Mouse (Mus musculus) stomach, postnatal 0 days (tissue): ENCODE measurements at regions not wholly inside any gene's neighbourhood (a gene's known extent, or its start where the extent isn't known, plus 50 kb on each side); places are given as distances from the start of the nearest gene placed in this dataset.

Source experiments
- ATAC-seq: fragments of 200-750 bp; cut with Nextera tagmentation; 2 replicates; pipeline ENCODE4 v1.8.0; 2017; ENCODE audit not compliant: low FRiP score, low TSS enrichment
- DNase-seq: peaks from one replicate; pipeline ENCODE4 v3.0.0-alpha.2; 2016; ENCODE audit warnings: low spot score
- H3K27ac ChIP-seq: fragments of 300-500 bp; sonication (generic); replicated peaks from 2 replicates; pipeline ENCODE4 v1.5.1; 2014; ENCODE audit warnings: mild to moderate bottlenecking, control low read depth
- H3K27me3 ChIP-seq: fragments of 300-500 bp; sonication (generic); 2 replicates; pipeline ENCODE4 v1.6.1; 2014; ENCODE audit warnings: low read length; ENCODE audit not compliant: control insufficient read depth, insufficient read depth
- H3K36me3 ChIP-seq: fragments of 300-500 bp; sonication (generic); 2 replicates; pipeline ENCODE4 v1.6.1; 2014; ENCODE audit warnings: low read length, mixed read lengths; ENCODE audit not compliant: control insufficient read depth, insufficient read depth
- H3K4me1 ChIP-seq: fragments of 300-500 bp; sonication (generic); replicated peaks from 2 replicates; pipeline ENCODE4 v1.6.1; 2014; ENCODE audit warnings: antibody characterized with exemption; ENCODE audit not compliant: control insufficient read depth, insufficient read depth
- H3K4me2 ChIP-seq: fragments of 300-500 bp; sonication (generic); replicated peaks from 2 replicates; pipeline ENCODE4 v1.6.1; 2014; ENCODE audit warnings: low read depth, mild to moderate bottlenecking, control low read depth, moderate library complexity
- H3K4me3 ChIP-seq: fragments of 300-500 bp; sonication (generic); 2 replicates; pipeline ENCODE4 v1.5.1; 2014; ENCODE audit warnings: low read depth, low read length, control low read depth
- H3K9ac ChIP-seq: fragments of 300-500 bp; sonication (generic); 2 replicates; pipeline ENCODE4 v1.6.1; 2014; ENCODE audit warnings: mild to moderate bottlenecking, low read length, control low read depth, mixed read lengths
- H3K9me3 ChIP-seq: fragments of 300-500 bp; sonication (generic); 2 replicates; pipeline ENCODE4 v1.6.1; 2016; ENCODE audit warnings: low read length; ENCODE audit not compliant: control insufficient read depth
- CTCF ChIP-seq: IDR thresholded peaks from 2 replicates; pipeline ENCODE4 v1.5.1; 2016; ENCODE audit warnings: antibody characterized with exemption, low read depth, mild to moderate bottlenecking, moderate library complexity
- EP300 ChIP-seq: optimal IDR thresholded peaks from 2 replicates; pipeline ENCODE3; 2016; ENCODE audit warnings: antibody characterized with exemption
- WGBS: fragments of 180-500 bp; shearing (Covaris S2); extraction: QIAGEN DNeasy Blood & Tissue Kit; methylation state at CpG from one replicate; pipeline ENCODE4 v1.1.7; 2014; 5-methylcytosine and 5-hydroxymethylcytosine counted together

DNA sequence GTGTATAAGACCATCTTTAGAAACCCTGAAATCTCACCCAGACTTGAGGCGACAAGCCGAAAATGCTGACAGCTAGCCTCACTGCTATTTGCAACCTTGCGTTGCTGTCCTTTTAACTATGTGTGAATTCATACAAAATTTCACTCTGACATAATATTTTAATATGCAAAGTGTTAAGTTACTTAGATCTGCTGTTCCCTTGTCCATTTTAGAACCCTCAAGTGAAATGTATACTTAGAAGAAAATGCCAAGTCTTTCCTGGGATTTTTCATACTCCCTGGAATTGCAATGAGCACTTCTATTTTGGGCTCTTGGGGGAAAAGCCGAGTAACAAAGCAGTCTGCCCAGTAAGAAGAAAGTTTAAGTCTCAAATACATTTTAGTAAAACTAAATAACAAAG lies 150.0 kb upstream of the Cttnbp2 start:
- no peak for TF ChIP-seq EP300
- TF ChIP-seq CTCF: no peak
- no peak for ATAC-seq
- no peaks in the 10 kb centered on the region for H3K9me3 ChIP-seq
- no peak overlapping the region for H3K4me3 ChIP-seq
- H3K36me3 ChIP-seq: no peaks in the 10 kb centered on the region
- H3K9ac ChIP-seq: no peak overlapping the region
- WGBS: 82% methylated on average over 4 of the region's 4 CpGs
- no peak for DNase-seq
- no peak overlapping the region for H3K27ac ChIP-seq
- no peak overlapping the region for H3K4me2 ChIP-seq
- H3K4me1 ChIP-seq: no peaks in the 10 kb centered on the region
- no peaks in the 10 kb centered on the region for H3K27me3 ChIP-seq

DNA sequence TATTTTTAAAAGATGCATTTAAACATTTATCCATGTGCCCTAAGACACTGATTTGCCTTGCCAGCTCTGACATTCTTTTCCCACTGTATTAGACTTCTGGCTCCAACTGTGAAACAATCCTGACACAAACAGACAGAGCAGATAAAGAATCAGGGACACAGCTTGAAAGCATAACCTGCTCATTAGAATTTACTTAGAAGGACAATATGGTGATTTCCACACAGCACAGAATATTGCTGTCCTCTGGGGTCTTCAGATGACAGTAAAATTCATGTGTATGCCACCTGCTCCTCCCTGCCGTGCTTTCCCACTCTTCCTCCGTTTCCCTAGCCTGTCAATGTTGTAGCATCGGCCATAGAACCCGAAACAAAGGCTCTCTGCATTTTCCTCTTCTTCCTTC lies 151.3 kb upstream of the Cttnbp2 start:
- WGBS: 71% methylated on average over 4 of the region's 4 CpGs
- H3K9me3 ChIP-seq: no peaks in the 10 kb centered on the region
- DNase-seq: no peak

DNA sequence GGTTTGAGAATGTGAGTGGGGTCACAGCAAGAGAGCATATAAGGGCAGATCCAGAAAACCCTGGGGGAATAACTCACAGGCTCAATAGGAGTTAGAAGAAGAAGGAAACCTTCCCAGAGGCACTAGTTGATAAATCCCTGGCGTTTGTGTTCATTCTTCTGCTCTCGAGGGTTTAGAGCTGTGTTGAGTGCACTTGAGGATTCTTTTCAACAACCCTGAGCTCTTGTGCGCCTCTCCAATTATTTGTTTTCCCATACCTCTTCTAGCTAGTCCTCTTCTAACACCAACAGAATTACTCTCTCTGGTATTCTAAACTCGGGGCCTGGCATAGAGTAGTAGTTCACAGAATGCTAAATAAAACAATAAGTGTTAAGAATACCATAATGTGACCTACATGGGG lies 151.9 kb upstream of the Cttnbp2 start:
- Histone ChIP-seq H3K4me1 (no peaks in the 10 kb centered on the region), H3K27ac (no peak overlapping the region), H3K36me3 (no peaks in the 10 kb centered on the region), H3K4me3 (no peak overlapping the region), H3K9ac (no peak overlapping the region), H3K27me3 (no peaks in the 10 kb centered on the region), H3K9me3 (no peaks in the 10 kb centered on the region), H3K4me2 (no peak overlapping the region)
- 59% methylated on average over 4 of the region's 4 CpGs for WGBS
- DNase-seq: no peak
- TF ChIP-seq EP300 (no peak), CTCF (no peak)
- ATAC-seq: no peak

More for the DNA sequence above, 151.3 kb upstream of the Cttnbp2 start:
- Histone ChIP-seq H3K27me3 (no peaks in the 10 kb centered on the region), H3K4me1 (no peaks in the 10 kb centered on the region), H3K4me2 (no peak overlapping the region), H3K4me3 (no peak overlapping the region), H3K27ac (no peak overlapping the region), H3K36me3 (no peaks in the 10 kb centered on the region), H3K9ac (no peak overlapping the region)
- no peak for ATAC-seq
- no peak for TF ChIP-seq CTCF
- no peak for TF ChIP-seq EP300

DNA sequence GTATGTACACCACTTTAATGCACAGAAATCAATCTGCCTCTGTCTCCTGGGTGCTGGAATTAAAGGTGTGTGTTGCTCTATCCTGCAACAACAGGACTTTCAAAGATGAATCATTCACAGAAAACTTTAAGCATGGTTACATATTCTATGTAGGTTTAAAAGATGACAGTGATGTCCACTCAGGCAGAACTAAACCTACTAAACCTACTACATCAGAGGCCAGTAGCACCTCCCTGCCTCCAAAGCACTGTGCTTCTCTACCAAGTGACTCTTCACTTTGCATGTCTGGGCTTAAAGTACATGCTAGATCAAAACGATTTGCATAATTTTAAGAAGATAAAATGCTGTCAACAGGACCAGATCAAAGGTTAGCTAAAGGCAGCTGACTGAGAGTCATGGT lies 156.0 kb upstream of the Cttnbp2 start:
- H3K9me3 ChIP-seq: no peaks in the 10 kb centered on the region
- 86% methylated on average over 1 of the region's 1 CpGs for WGBS
- H3K4me2 ChIP-seq: no peak overlapping the region
- no peaks in the 10 kb centered on the region for H3K36me3 ChIP-seq
- ATAC-seq (no peak), DNase-seq (no peak)
- H3K4me1 ChIP-seq: no peaks in the 10 kb centered on the region
- H3K27me3 ChIP-seq: no peaks in the 10 kb centered on the region
- no peak overlapping the region for H3K27ac ChIP-seq
- H3K4me3 ChIP-seq: no peak overlapping the region
- no peak overlapping the region for H3K9ac ChIP-seq
- TF ChIP-seq EP300 (no peak), CTCF (no peak)

DNA sequence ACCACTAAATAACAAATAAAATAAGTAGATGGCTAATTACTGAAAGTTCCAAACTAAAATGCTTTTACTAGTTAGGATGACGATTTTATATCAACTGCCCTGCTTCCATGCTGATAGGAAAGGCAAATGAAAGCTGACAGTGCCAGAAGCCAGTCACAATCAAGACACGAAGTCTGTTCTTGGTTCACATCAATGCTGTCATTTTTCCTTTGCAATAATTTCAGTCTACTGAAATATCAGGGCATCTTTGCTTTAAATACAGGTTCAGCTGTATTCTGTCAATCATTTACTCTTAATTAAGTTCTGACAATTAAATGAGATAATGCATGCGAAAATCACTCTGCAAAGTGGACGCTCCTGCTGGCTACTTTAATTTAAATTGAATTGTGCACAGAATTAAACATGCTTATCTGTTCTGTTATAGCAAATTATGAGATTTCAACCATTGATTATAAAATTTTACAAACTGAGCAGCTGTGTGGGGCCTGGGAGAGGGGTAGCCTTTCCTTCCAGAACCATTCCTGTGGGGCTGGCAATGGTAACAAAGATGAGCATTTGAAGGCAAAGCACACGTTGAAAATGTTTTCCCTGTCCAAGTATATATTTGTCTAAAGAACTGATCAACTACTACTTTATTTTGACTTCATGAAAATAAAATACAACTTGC lies 160.1 kb upstream of the Cttnbp2 start:
- TF ChIP-seq CTCF (no peak), EP300 (no peak)
- Histone ChIP-seq H3K9me3 (no peaks in the 10 kb centered on the region), H3K36me3 (no peaks in the 10 kb centered on the region), H3K27ac (no peak overlapping the region), H3K4me2 (no peak overlapping the region), H3K9ac (no peak overlapping the region), H3K4me1 (no peaks in the 10 kb centered on the region), H3K4me3 (no peak overlapping the region), H3K27me3 (no peaks in the 10 kb centered on the region)
- DNase-seq (no peak), ATAC-seq (no peak)
- WGBS: 69% methylated on average over 5 of the region's 5 CpGs

DNA sequence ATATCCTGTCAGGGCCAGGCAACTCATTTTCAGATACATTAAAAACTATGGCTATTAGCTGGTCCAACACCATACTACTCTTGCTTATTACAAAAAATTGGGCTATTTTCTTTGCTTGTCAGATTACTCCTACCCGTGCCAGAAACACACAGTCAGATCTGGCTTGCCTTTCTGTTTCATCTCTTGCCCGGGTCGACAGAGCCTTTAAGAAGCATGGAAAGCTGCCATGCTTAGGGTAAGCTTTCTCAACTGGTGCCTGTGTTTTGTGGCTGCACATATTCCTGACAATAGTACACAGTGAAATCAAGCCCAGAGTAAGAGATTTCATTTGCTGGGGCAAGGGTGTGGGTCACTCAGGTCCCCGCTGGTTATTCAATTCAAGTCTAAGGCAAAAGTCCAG lies 162.5 kb upstream of the Cttnbp2 start:
- no peak for DNase-seq
- Histone ChIP-seq H3K4me2 (no peak overlapping the region), H3K36me3 (no peaks in the 10 kb centered on the region), H3K4me1 (no peaks in the 10 kb centered on the region), H3K27me3 (no peaks in the 10 kb centered on the region), H3K27ac (no peak overlapping the region), H3K9me3 (no peaks in the 10 kb centered on the region), H3K9ac (no peak overlapping the region), H3K4me3 (no peak overlapping the region)
- TF ChIP-seq CTCF (no peak), EP300 (no peak)
- no peak for ATAC-seq
- 78% methylated on average over 4 of the region's 4 CpGs for WGBS
